Mouse (Mus musculus): ENCODE measurements at regions not wholly inside any gene's neighbourhood (a gene's known extent, or its start where the extent isn't known, plus 50 kb on each side); places are given as distances from the start of the nearest gene placed in this dataset.

DNA sequence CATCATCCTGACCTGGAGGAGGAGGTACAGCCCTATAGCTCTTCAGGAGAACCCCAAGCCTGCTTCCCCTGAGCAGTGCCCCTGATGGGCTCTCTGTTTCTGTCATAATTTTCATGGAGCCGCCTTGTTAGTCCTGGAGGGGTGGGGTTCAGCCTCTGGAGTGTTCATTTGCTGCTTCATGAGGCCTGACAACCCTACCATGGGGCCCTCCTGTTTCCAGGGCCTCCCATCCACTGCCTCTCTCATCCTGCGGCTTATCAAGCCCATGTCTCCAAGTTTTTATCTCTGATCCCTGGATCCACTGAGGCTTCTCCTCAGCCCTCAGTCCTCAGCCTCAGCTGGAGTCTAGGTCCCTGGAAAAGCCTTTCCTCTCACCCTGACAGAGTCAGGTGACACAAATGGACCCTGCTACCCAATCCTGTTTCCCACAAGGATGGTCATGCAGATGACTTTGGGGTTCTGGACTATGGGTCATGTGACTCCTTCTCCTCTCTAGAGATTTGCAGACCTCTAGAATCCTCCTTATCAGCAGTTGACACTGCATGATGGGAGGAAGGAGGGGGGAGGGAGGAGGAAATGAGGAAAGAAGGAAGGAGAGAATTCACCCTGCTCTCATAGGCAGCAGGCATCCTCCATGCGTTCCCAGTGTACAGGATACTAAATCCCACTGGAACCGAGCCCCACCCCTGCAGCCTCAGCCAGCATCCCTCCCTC lies 59.3 kb upstream of the Runx3 start:
- no peak for TF ChIP-seq MAFK (IDR thresholded peaks at IDR 0.05; ENCODE audit: insufficient read depth, low read depth, low read length)
- TF ChIP-seq ZC3H11A (IDR thresholded peaks at IDR 0.05; ENCODE audit: borderline replicate concordance, low read depth, low read length): no peak

All from ES-E14 (cell line).